Mouse (Mus musculus): ENCODE data around the gene Tyrobp.

The Tyrobp gene

GRCm38 (mm10) chr7:30429327-30429726 lies 15.8 kb downstream of the Tyrobp start:
- DNase-seq, result no peak

GRCm38 (mm10) chr7:30430191-30430590 lies 16.6 kb downstream of the Tyrobp start:
- no peak for DNase-seq

- DNase-seq, result no peak
Measured at GRCm38 (mm10) chr7:30431793-30432192, 18.2 kb downstream of the Tyrobp start.

- no peak for DNase-seq
Measured at GRCm38 (mm10) chr7:30434238-30434637, 20.7 kb downstream of the Tyrobp start.

GRCm38 (mm10) chr7:30434701-30435100 lies 21.1 kb downstream of the Tyrobp start:
- DNase-seq, result no peak

- no peak for DNase-seq
Measured at GRCm38 (mm10) chr7:30435156-30435555, 21.6 kb downstream of the Tyrobp start.

- no peak for DNase-seq
Measured at GRCm38 (mm10) chr7:30436879-30437278, 23.3 kb downstream of the Tyrobp start.

GRCm38 (mm10) chr7:30439734-30440133 lies 26.2 kb downstream of the Tyrobp start:
- no peak for DNase-seq

- no peak for DNase-seq
Measured at GRCm38 (mm10) chr7:30440697-30441096, 27.1 kb downstream of the Tyrobp start.

- no peak for DNase-seq
Measured at GRCm38 (mm10) chr7:30443696-30444095, 30.1 kb downstream of the Tyrobp start.

GRCm38 (mm10) chr7:30444154-30444970 lies 30.8 kb downstream of the Tyrobp start:
- peak; percentile 88 for DNase-seq

GRCm38 (mm10) chr7:30444971-30445751 lies 31.6 kb downstream of the Tyrobp start, which contains the start of gene Aplp1:
Gene Aplp1 (minus strand): TSS chr7:30445535.
- peak; percentile 96 for DNase-seq

GRCm38 (mm10) chr7:30450241-30450640 lies 36.7 kb downstream of the Tyrobp start:
- no peak for DNase-seq

GRCm38 (mm10) chr7:30453327-30453726 lies 39.8 kb downstream of the Tyrobp start:
- peak; percentile 69 for DNase-seq

GRCm38 (mm10) chr7:30453766-30454165 lies 40.2 kb downstream of the Tyrobp start:
- peak; percentile 76 for DNase-seq

- no peak for DNase-seq
Measured at GRCm38 (mm10) chr7:30454259-30454658, 40.7 kb downstream of the Tyrobp start.

GRCm38 (mm10) chr7:30456487-30456886 lies 42.9 kb downstream of the Tyrobp start:
- no peak for DNase-seq

- no peak for DNase-seq
Measured at GRCm38 (mm10) chr7:30456911-30457628, 43.5 kb downstream of the Tyrobp start.

GRCm38 (mm10) chr7:30457629-30458330 lies 44.2 kb downstream of the Tyrobp start, which contains the start of the genes Kirrel2 and Nphs1:
Gene Kirrel2 (minus strand): TSS chr7:30457690.
Gene Nphs1 (plus strand): TSS chr7:30458315.
- DNase-seq, result peak; percentile 82

GRCm38 (mm10) chr7:30459484-30459883 lies 45.9 kb downstream of the Tyrobp start:
- DNase-seq, result no peak

- peak; percentile 65 for DNase-seq
Measured at GRCm38 (mm10) chr7:30463568-30463967, 50.0 kb downstream of the Tyrobp start.

GRCm38 (mm10) chr7:30463996-30464395 lies 50.4 kb downstream of the Tyrobp start:
- no peak for DNase-seq
